Mouse (Mus musculus) frontal cortex, postnatal 14 days (tissue): ENCODE measurements around the gene Cxcr5.
A peak's percentile ranks its signal among the peaks of the same experiment; 100 is the strongest.

Experiments used
- DNase-seq, 2 experiments: peaks; one replicate each; pipeline ENCODE4 v3.0.0; 2022; ENCODE audit warnings: low spot score in 2 of 2

Gene Cxcr5

GRCm38 (mm10) chr9:44509487-44510354 lies 52.0 kb downstream of the Cxcr5 start:
- DNase-seq: peak; percentile 68 to 73

GRCm38 (mm10) chr9:44508721-44509486 lies 52.8 kb downstream of the Cxcr5 start:
- DNase-seq: no peak

- DNase-seq: no peak
These were observed 53.5 kb downstream of the Cxcr5 start for GRCm38 (mm10) chr9:44508124-44508619.

GRCm38 (mm10) chr9:44507345-44507744 lies 54.3 kb downstream of the Cxcr5 start:
- no peak for DNase-seq

GRCm38 (mm10) chr9:44506566-44506965 lies 55.1 kb downstream of the Cxcr5 start:
- DNase-seq: no peak

- peak; percentile 5 to 13 for DNase-seq
These were observed 55.7 kb downstream of the Cxcr5 start for GRCm38 (mm10) chr9:44505824-44506467.

- DNase-seq: peak; percentile 4 to 20
These were observed 56.5 kb downstream of the Cxcr5 start for GRCm38 (mm10) chr9:44504893-44505823.

- peak; percentile 62 to 80 for DNase-seq
These were observed 59.7 kb downstream of the Cxcr5 start for GRCm38 (mm10) chr9:44502006-44502405.

- DNase-seq: peak in 1 of 2 experiments; percentile 3
These were observed 60.3 kb downstream of the Cxcr5 start for GRCm38 (mm10) chr9:44501206-44501879.

- no peak for DNase-seq
These were observed 61.0 kb downstream of the Cxcr5 start for GRCm38 (mm10) chr9:44500638-44501175.

- no peak for DNase-seq
These were observed 61.5 kb downstream of the Cxcr5 start for GRCm38 (mm10) chr9:44500163-44500533.

GRCm38 (mm10) chr9:44499356-44500162 lies 62.1 kb downstream of the Cxcr5 start:
- no peak for DNase-seq

GRCm38 (mm10) chr9:44498421-44499355 lies 63.0 kb downstream of the Cxcr5 start:
- DNase-seq: no peak

GRCm38 (mm10) chr9:44497624-44498377 lies 63.9 kb downstream of the Cxcr5 start:
- no peak for DNase-seq

- no peak for DNase-seq
These were observed 64.7 kb downstream of the Cxcr5 start for GRCm38 (mm10) chr9:44496803-44497461.

GRCm38 (mm10) chr9:44495810-44496344 lies 65.8 kb downstream of the Cxcr5 start:
- DNase-seq: no peak
